Mouse (Mus musculus) cortical plate, adult 2 months (tissue): ENCODE data around the gene Epb42.

Source experiments
- CTCF ChIP-seq: fragments of 200-500 bp; IDR thresholded peaks from 2 replicates; pipeline ENCODE4 v1.5.1; 2011; ENCODE audit warnings: mild to moderate bottlenecking, control low read depth, low read length; ENCODE audit not compliant: insufficient read depth; ENCODE audit errors: extremely low read depth
- POLR2A ChIP-seq: fragments of 200-500 bp; IDR thresholded peaks from 2 replicates; pipeline ENCODE4 v1.6.1; 2011; ENCODE audit warnings: mild to moderate bottlenecking, low read length, control low read depth; ENCODE audit not compliant: insufficient read depth; ENCODE audit errors: extremely low read depth

DNA sequence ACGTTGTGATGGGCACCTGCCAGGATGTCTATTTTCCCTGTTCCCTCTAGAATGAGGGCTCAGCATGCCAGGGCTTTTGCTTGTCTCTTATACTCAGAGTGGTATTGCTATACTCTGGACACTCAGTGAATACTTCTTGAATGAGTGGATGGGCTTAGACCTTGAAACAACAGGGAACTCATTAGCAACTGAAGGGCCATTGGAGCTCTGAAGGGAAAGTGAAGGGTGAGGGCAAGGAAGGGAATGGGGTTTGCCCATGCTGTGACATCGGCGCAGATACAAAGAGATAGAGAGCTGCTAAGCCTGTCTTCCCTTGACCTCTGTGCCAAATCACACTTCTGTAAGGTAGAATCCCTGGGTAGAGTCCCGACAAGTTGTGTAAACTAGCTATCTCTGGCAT is 8.8 kb upstream of the Epb42 start:
- TF ChIP-seq POLR2A (no peak), CTCF (no peak)
